Mouse (Mus musculus): Measurements from ENCODE around the gene Mup1.
"Not testable (repeated sequence)": the region's sequence is repeated elsewhere in the genome, so short reads cannot be mapped to it uniquely, and the experiment has no call there.

Gene Mup1

DNA sequence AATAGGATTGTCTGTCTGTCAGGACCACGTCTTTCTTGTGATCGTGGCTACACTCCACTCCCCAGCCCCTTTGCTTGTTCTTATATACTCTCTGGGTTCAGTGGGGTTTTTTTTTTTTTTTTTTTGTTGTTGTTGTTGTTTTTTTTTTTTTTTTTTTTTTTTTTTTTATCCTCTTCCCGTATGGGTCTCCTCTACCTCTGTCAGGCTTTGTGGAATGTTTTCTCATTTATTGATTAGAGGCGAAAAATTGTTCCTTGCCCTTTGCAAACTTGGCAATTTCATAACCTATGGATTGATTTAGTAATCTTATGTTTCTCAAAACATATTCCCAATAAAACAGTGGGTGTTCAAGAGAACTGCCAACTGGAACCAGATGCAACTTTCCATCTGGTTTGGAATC, at the start of gene Mup1:
Gene Mup1, minus strand, starts transcription at position 101 of the 400 bp plus-strand sequence.
- not testable (repeated sequence) for DNase-seq

All from B cell, adult 2 months (primary cell).